Mouse (Mus musculus) ES-Bruce4 (cell line): ENCODE data around the gene Cfap54. TPM values are rescaled to one million over a fixed set of nuclear protein-coding genes. Genes with fewer than 3 reads are reported as not detected.

Source experiments
- H3K27ac ChIP-seq: 2 replicates; pipeline ENCODE4 v1.5.1; 2012; ENCODE audit warnings: low read length, inconsistent platforms; ENCODE audit not compliant: insufficient read depth
- H3K27me3 ChIP-seq: 2 replicates; pipeline ENCODE4 v1.6.1; 2012; ENCODE audit warnings: mild to moderate bottlenecking, low read length, inconsistent platforms; ENCODE audit not compliant: control insufficient read depth, poor library complexity, insufficient read depth, severe bottlenecking
- H3K36me3 ChIP-seq: 2 replicates; pipeline ENCODE4 v1.6.1; 2012; ENCODE audit warnings: inconsistent platforms, mild to moderate bottlenecking, low read length, moderate library complexity; ENCODE audit not compliant: control insufficient read depth, poor library complexity, insufficient read depth, severe bottlenecking
- H3K4me1 ChIP-seq: one replicate; pipeline ENCODE4 v1.8.1; 2011; ENCODE audit warnings: low read length; ENCODE audit not compliant: control insufficient read depth, insufficient read depth
- H3K4me3 ChIP-seq: 2 replicates; pipeline ENCODE4 v1.5.1; 2011; ENCODE audit warnings: low read depth, mild to moderate bottlenecking, low read length
- H3K9ac ChIP-seq: 2 replicates; pipeline ENCODE4 v1.6.1; 2012; ENCODE audit warnings: low read depth, mild to moderate bottlenecking, inconsistent platforms; ENCODE audit not compliant: poor library complexity, severe bottlenecking
- H3K9me3 ChIP-seq: replicated peaks from 2 replicates; pipeline ENCODE4 v1.6.1; 2012; ENCODE audit warnings: mild to moderate bottlenecking, low read length, inconsistent platforms; ENCODE audit not compliant: control insufficient read depth, poor library complexity, insufficient read depth, severe bottlenecking
- CTCF ChIP-seq: IDR thresholded peaks from one replicate; pipeline ENCODE4 v1.8.1; 2011; ENCODE audit warnings: low read depth, low read length
- EP300 ChIP-seq: IDR thresholded peaks from 2 replicates; pipeline ENCODE4 v1.6.1; 2011; ENCODE audit warnings: low read depth, low read length; ENCODE audit not compliant: insufficient read depth
- POLR2A ChIP-seq: IDR thresholded peaks from one replicate; pipeline ENCODE4 v1.8.1; 2011; ENCODE audit warnings: low read length; ENCODE audit not compliant: insufficient read depth
- polyA plus RNA-seq: library from polyadenylated mRNA; stranded (reverse); fragments of >200 nt; gene quantifications from 2 replicates; pipeline ENCODE4 v1.2.4, GENCODE M21; 2011; ENCODE audit warnings: low read depth; ENCODE audit not compliant: missing spikeins, insufficient read depth, insufficient read length

Cfap54 gene
- polyA plus RNA-seq, 1 experiment = not detected

- no peak for TF ChIP-seq EP300
- TF ChIP-seq POLR2A = no peak
- TF ChIP-seq CTCF = no peak
- Histone ChIP-seq H3K4me1 (no peaks in the 10 kb centered on the region), H3K4me3 (no peak overlapping the region), H3K27ac (no peak overlapping the region), H3K9ac (no peak overlapping the region), H3K9me3 (no peaks in the 10 kb centered on the region), H3K27me3 (no peaks in the 10 kb centered on the region; the same call in 1 of the 2 replicates), H3K36me3 (no peaks in the 10 kb centered on the region)
These were observed 19.0 kb downstream of the Cfap54 start for GRCm38 (mm10) chr10:93062395-93062794.

DNA sequence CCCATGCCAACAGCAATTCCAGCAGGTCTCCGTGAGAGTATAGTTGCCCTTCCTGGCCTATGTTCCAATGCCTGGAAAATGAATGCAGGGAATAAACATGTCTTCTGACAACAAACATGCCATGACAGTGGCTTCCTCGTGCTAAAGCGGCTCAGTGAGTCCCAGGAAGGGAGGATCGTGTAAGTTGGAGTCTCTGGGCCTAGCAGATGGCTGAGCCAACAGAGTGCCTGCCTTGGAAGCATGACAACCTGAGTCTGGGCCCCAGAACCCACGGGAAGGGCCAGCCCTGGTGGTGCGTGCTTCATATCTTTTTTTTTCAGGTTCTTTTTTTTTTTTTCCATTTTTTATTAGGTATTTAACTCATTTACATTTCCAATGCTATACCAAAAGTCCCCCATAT lies 27.6 kb downstream of the Cfap54 start:
- no peak for TF ChIP-seq EP300
- TF ChIP-seq POLR2A = no peak
- H3K27ac ChIP-seq = no peak overlapping the region
- H3K9me3 ChIP-seq = no peaks in the 10 kb centered on the region
- no peaks in the 10 kb centered on the region for H3K27me3 ChIP-seq
- no peak overlapping the region for H3K4me3 ChIP-seq
- H3K4me1 ChIP-seq = no peaks in the 10 kb centered on the region
- H3K9ac ChIP-seq = no peak overlapping the region
- no peaks in the 10 kb centered on the region for H3K36me3 ChIP-seq

DNA sequence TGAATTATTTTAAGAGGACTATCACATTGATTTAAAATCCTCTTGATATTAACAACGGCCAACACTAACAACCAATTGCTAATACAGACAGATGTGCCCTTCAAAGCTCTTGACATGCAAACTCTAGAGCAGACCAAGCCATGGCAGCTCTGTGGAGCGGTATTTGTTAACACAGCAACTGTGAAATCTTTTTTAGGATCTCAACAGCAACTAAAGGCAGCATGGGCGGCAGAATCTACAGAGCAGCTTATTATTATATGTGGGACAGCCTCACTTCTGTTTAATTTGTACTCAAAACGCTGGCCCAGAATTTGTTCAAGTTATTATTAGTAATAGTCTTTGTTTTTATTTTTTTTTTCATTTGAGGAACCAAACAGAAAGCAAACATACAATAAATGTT lies 28.1 kb downstream of the Cfap54 start:
- H3K27me3 ChIP-seq = no peaks in the 10 kb centered on the region
- no peak overlapping the region for H3K4me3 ChIP-seq
- H3K27ac ChIP-seq = no peak overlapping the region
- H3K4me1 ChIP-seq = no peaks in the 10 kb centered on the region
- H3K9ac ChIP-seq = no peak overlapping the region
- H3K9me3 ChIP-seq = no peaks in the 10 kb centered on the region
- no peak for TF ChIP-seq POLR2A
- H3K36me3 ChIP-seq = no peaks in the 10 kb centered on the region

- no peak for TF ChIP-seq CTCF
- TF ChIP-seq EP300 = no peak
- TF ChIP-seq POLR2A = no peak
- Histone ChIP-seq H3K4me3 (no peak overlapping the region), H3K27ac (no peak overlapping the region), H3K4me1 (no peaks in the 10 kb centered on the region), H3K9me3 (no peaks in the 10 kb centered on the region), H3K9ac (no peak overlapping the region), H3K27me3 (no peaks in the 10 kb centered on the region), H3K36me3 (no peaks in the 10 kb centered on the region)
These were observed 30.2 kb downstream of the Cfap54 start for GRCm38 (mm10) chr10:93051016-93051726.

DNA sequence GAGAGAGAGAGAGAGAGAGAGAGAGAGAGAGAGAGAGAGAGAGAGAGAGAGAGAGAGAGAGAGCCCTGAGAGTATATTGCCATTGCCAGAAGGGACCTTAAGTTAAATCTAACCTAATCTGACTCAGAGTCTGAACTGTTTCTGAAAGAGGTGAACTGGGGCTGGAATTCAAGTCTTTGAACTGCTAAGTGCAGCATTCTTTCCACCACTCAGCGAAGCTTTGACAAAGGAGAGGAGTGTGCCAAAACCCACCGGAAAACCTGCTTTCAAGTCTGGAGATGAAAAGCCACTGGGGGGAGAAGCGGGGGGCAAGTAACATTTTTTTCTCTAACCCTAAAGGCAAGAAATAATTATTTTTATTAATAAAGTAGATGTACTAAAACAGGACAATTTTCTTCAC lies 30.8 kb downstream of the Cfap54 start:
- H3K4me3 ChIP-seq = no peak overlapping the region
- H3K36me3 ChIP-seq = no peaks in the 10 kb centered on the region
- no peaks in the 10 kb centered on the region for H3K9me3 ChIP-seq
- H3K4me1 ChIP-seq = no peaks in the 10 kb centered on the region
- TF ChIP-seq EP300 (no peak), CTCF (no peak), POLR2A (no peak)
- no peak overlapping the region for H3K9ac ChIP-seq
- no peak overlapping the region for H3K27ac ChIP-seq
- no peaks in the 10 kb centered on the region; the same call in 1 of the 2 replicates for H3K27me3 ChIP-seq

GRCm38 (mm10) chr10:93043195-93043594 lies 38.2 kb downstream of the Cfap54 start:
- Histone ChIP-seq H3K9me3 (no peaks in the 10 kb centered on the region), H3K4me1 (no peaks in the 10 kb centered on the region), H3K4me3 (no peak overlapping the region), H3K27ac (no peak overlapping the region), H3K27me3 (peaks cover 2% of the 10 kb centered on the region; the same call in 1 of the 2 replicates), H3K36me3 (no peaks in the 10 kb centered on the region), H3K9ac (no peak overlapping the region)
- TF ChIP-seq EP300 (no peak), CTCF (no peak), POLR2A (no peak)
